ENCODE assay signal across 17 mouse cellular contexts in genomic region chr13:92923496-92923895, GRCm38 (mm10).
DNase-seq lines count a peak whose midpoint lies in the region; ATAC-seq lines count a peak whose summit lies in the region.
"Had no signal": no experiment of that assay in that cellular context is flagged by ENCODE, and none has a peak within 500 bp of the region (broad histone marks: within the 10 kb centered on the region; RNA-seq: fewer than 3 reads in every experiment).

No protein-coding gene starts in this region.

- H3K4me2 ChIP-seq in liver, embryonic 16.5 days (ENCODE audit: low read depth, low read length), result no peak overlapping the region
- no peak overlapping the region for H3K4me2 ChIP-seq in liver, embryonic 11.5 days
- H3K4me2 ChIP-seq in midbrain, embryonic 15.5 days, result no peak overlapping the region
- H3K4me2 ChIP-seq: embryonic facial prominence, embryonic 15.5 days; hindbrain, embryonic 15.5 days; lung, embryonic 15.5 days; midbrain, embryonic 12.5 days had no signal

- no peak for DNase-seq in liver, embryonic 11.5 days (ENCODE audit: low spot score)
- DNase-seq in B cell, adult 2 months, result peak; percentile 43 to 46
- DNase-seq in MEL-GATA-1-ER (ENCODE audit: extremely low read depth, low read depth), result peak; percentile 72
- no peak for DNase-seq in urinary bladder, postnatal 14 days (ENCODE audit: low spot score)
- DNase-seq: cerebellum, adult 2 months; kidney, adult 18-20 months; kidney, postnatal 36 days; layer of hippocampus, postnatal 36 days; left cerebral cortex, postnatal 4 days; right cerebral cortex, adult 18-20 months had no signal

- H3K9me3 ChIP-seq in liver, embryonic 16.5 days (replicated peaks; ENCODE audit: control insufficient read depth, low read length), result no peaks in the 10 kb centered on the region
- H3K9me3 ChIP-seq in liver, embryonic 11.5 days (ENCODE audit: control insufficient read depth, low read length), result no peaks in the 10 kb centered on the region
- H3K9me3 ChIP-seq in midbrain, embryonic 15.5 days, result no peaks in the 10 kb centered on the region
- H3K9me3 ChIP-seq: embryonic facial prominence, embryonic 15.5 days; hindbrain, embryonic 15.5 days; lung, embryonic 15.5 days; midbrain, embryonic 12.5 days had no signal

- WGBS in liver, embryonic 16.5 days (ENCODE audit: insufficient replicate concordance), result 30% methylated on average over 2 of the region's 2 CpGs
- WGBS in liver, embryonic 11.5 days, result 55% methylated on average over 2 of the region's 2 CpGs
- 83% methylated on average over 2 of the region's 2 CpGs for whole genome bisulfite sequencing in midbrain, embryonic 15.5 days

- no peak overlapping the region for H3K27ac ChIP-seq in liver, embryonic 16.5 days (ENCODE audit: low read length)
- H3K27ac ChIP-seq in liver, embryonic 11.5 days (ENCODE audit: low read depth, low read length), result no peak overlapping the region
- H3K27ac ChIP-seq in midbrain, embryonic 15.5 days, result no peak overlapping the region
- H3K27ac ChIP-seq: embryonic facial prominence, embryonic 15.5 days; hindbrain, embryonic 15.5 days; lung, embryonic 15.5 days; midbrain, embryonic 12.5 days had no signal

- no peak overlapping the region for H3K4me3 ChIP-seq in liver, embryonic 16.5 days (ENCODE audit: low read depth, low read length)
- H3K4me3 ChIP-seq in liver, embryonic 11.5 days (ENCODE audit: low read depth, low read length), result no peak overlapping the region
- H3K4me3 ChIP-seq in midbrain, embryonic 15.5 days, result no peak overlapping the region
- H3K4me3 ChIP-seq: embryonic facial prominence, embryonic 15.5 days; hindbrain, embryonic 15.5 days; lung, embryonic 15.5 days; midbrain, embryonic 12.5 days had no signal

- H3K9ac ChIP-seq in liver, embryonic 16.5 days (ENCODE audit: low read depth, low read length), result no peak overlapping the region
- H3K9ac ChIP-seq in liver, embryonic 11.5 days (ENCODE audit: low read depth, low read length), result no peak overlapping the region
- no peak overlapping the region for H3K9ac ChIP-seq in midbrain, embryonic 15.5 days
- H3K9ac ChIP-seq: embryonic facial prominence, embryonic 15.5 days; hindbrain, embryonic 15.5 days; lung, embryonic 15.5 days; midbrain, embryonic 12.5 days had no signal

- H3K27me3 ChIP-seq in liver, embryonic 16.5 days (ENCODE audit: control insufficient read depth, insufficient read depth, low read depth, low read length), result no peaks in the 10 kb centered on the region
- no peaks in the 10 kb centered on the region for H3K27me3 ChIP-seq in liver, embryonic 11.5 days (replicated peaks; ENCODE audit: control insufficient read depth, insufficient read depth, low read length)
- H3K27me3 ChIP-seq in midbrain, embryonic 15.5 days (replicated peaks), result no peaks in the 10 kb centered on the region
- H3K27me3 ChIP-seq: embryonic facial prominence, embryonic 15.5 days; hindbrain, embryonic 15.5 days; lung, embryonic 15.5 days; midbrain, embryonic 12.5 days had no signal

- no peaks in the 10 kb centered on the region for H3K36me3 ChIP-seq in liver, embryonic 16.5 days (ENCODE audit: control insufficient read depth, insufficient read depth)
- H3K36me3 ChIP-seq in liver, embryonic 11.5 days (ENCODE audit: control insufficient read depth, insufficient read depth, low read length), result no peaks in the 10 kb centered on the region
- no peaks in the 10 kb centered on the region for H3K36me3 ChIP-seq in midbrain, embryonic 15.5 days (replicated peaks)
- H3K36me3 ChIP-seq: embryonic facial prominence, embryonic 15.5 days; hindbrain, embryonic 15.5 days; lung, embryonic 15.5 days; midbrain, embryonic 12.5 days had no signal

- H3K4me1 ChIP-seq in liver, embryonic 16.5 days (ENCODE audit: control insufficient read depth, low read depth, low read length), result no peaks in the 10 kb centered on the region
- no peaks in the 10 kb centered on the region for H3K4me1 ChIP-seq in liver, embryonic 11.5 days (replicated peaks; ENCODE audit: control insufficient read depth, insufficient read depth, low read length)
- no peaks in the 10 kb centered on the region for H3K4me1 ChIP-seq in midbrain, embryonic 15.5 days
- H3K4me1 ChIP-seq: embryonic facial prominence, embryonic 15.5 days; hindbrain, embryonic 15.5 days; lung, embryonic 15.5 days; midbrain, embryonic 12.5 days had no signal

- peak; percentile 43; the same call in 1 of the 2 replicates for ATAC-seq in liver, embryonic 16.5 days (ENCODE audit: low read depth)
- ATAC-seq in liver, embryonic 11.5 days (replicated peaks; ENCODE audit: low FRiP score), result no peak
- ATAC-seq in neutrophil, adult 5-6 weeks (ENCODE audit: extremely low read depth, insufficient number of reproducible peaks, low FRiP score, poor library complexity, severe bottlenecking), result peak; percentile 76
- ATAC-seq in midbrain, embryonic 15.5 days (replicated peaks), result no peak

Comparison
In these comparisons a context has a peak if more than half of its experiments do, and no peak if none do; other contexts are left out.
1. ATAC-seq: peak in liver, embryonic 16.5 days (single experiment) and neutrophil, adult 5-6 weeks (single experiment); none in liver, embryonic 11.5 days (single experiment) and midbrain, embryonic 15.5 days (single experiment).
2. DNase-seq: peak in B cell, adult 2 months (2 of 2) and MEL-GATA-1-ER (single experiment); none in liver, embryonic 11.5 days (single experiment) and urinary bladder, postnatal 14 days (single experiment).